Mouse (Mus musculus): ENCODE measurements around the gene Gm49368. TPM values are rescaled to one million over a fixed set of nuclear protein-coding genes. Genes with fewer than 3 reads are reported as not detected.
A peak's percentile ranks its signal among the peaks of the same experiment; 100 is the strongest.
"Not testable (repeated sequence)": the region's sequence is repeated elsewhere in the genome, so short reads cannot be mapped to it uniquely, and the experiment has no call there.

The Gm49368 gene
- polyA plus RNA-seq (2012; rRNA removed) = 0.05 and 0.09 TPM in 2 replicates

GRCm38 (mm10) chr7:128062456-128062855 lies at the start of gene Gm49368, which contains the start of gene Itgam:
Gene Gm49368 (plus strand): TSS chr7:128062683.
Gene Itgam (plus strand): TSS chr7:128062640.
- Histone ChIP-seq H3K36me3 (ENCODE audit: control insufficient read depth, insufficient read depth, low read length) (no peaks in the 10 kb centered on the region), H3K4me3 (ENCODE audit: low read depth, low read length) (no peak within 1 kb of the TSS; the same call in 1 of the 2 replicates), H3K4me1 (ENCODE audit: control insufficient read depth, insufficient read depth, insufficient read length, low read length) (peaks cover 16% of the 10 kb centered on the region), H3K27ac (ENCODE audit: insufficient read depth, low read depth, low read length) (0 out of 2 replicates have a peak within 1 kb of the TSS, but pooled peaks have one; percentile 29), H3K27me3 (ENCODE audit: control insufficient read depth, insufficient read depth, low read length) (no peaks in the 10 kb centered on the region)
- WGBS = 74% methylated on average over 7 of the region's 7 CpGs
- TF ChIP-seq CTCF (IDR thresholded peaks at IDR 0.05; ENCODE audit: extremely low read depth, insufficient read length, insufficient replicate concordance, low read depth, low read length) (no peak), POLR2A (IDR thresholded peaks at IDR 0.05; ENCODE audit: low read depth, low read length) (no peak)

- Histone ChIP-seq H3K36me3 (ENCODE audit: control insufficient read depth, insufficient read depth, low read length) (peaks cover 12% of the 10 kb centered on the region), H3K27ac (ENCODE audit: insufficient read depth, low read depth, low read length) (no peak overlapping the region), H3K4me1 (ENCODE audit: control insufficient read depth, insufficient read depth, insufficient read length, low read length) (peaks cover 2% of the 10 kb centered on the region; the same call in 1 of the 2 replicates), H3K4me3 (ENCODE audit: low read depth, low read length) (no peak overlapping the region), H3K27me3 (ENCODE audit: control insufficient read depth, insufficient read depth, low read length) (no peaks in the 10 kb centered on the region)
- no peak for TF ChIP-seq CTCF (IDR thresholded peaks at IDR 0.05; ENCODE audit: extremely low read depth, insufficient read length, insufficient replicate concordance, low read depth, low read length)
- no peak for TF ChIP-seq POLR2A (IDR thresholded peaks at IDR 0.05; ENCODE audit: low read depth, low read length)
- 93% methylated on average over 13 of the region's 13 CpGs for WGBS
Observed at GRCm38 (mm10) chr7:128013116-128013515, 49.4 kb upstream of the Gm49368 start.

- H3K4me3 ChIP-seq (ENCODE audit: low read depth, low read length); H3K27me3 ChIP-seq (ENCODE audit: control insufficient read depth, insufficient read depth, low read length); H3K4me1 ChIP-seq (ENCODE audit: control insufficient read depth, insufficient read depth, insufficient read length, low read length); H3K36me3 ChIP-seq (ENCODE audit: control insufficient read depth, insufficient read depth, low read length); H3K27ac ChIP-seq (ENCODE audit: insufficient read depth, low read depth, low read length): not testable (repeated sequence)
- 32% methylated on average over 5 of the region's 5 CpGs for WGBS
Observed at GRCm38 (mm10) chr7:128016134-128016533, 46.3 kb upstream of the Gm49368 start.

GRCm38 (mm10) chr7:128016650-128017049 lies 45.8 kb upstream of the Gm49368 start:
- H3K4me3 ChIP-seq (ENCODE audit: low read depth, low read length) = no peak overlapping the region
- WGBS = 78% methylated on average over 6 of the region's 6 CpGs
- H3K4me1 ChIP-seq (ENCODE audit: control insufficient read depth, insufficient read depth, insufficient read length, low read length) = peaks cover 5% of the 10 kb centered on the region; the same call in 1 of the 2 replicates
- no peak for TF ChIP-seq CTCF (IDR thresholded peaks at IDR 0.05; ENCODE audit: extremely low read depth, insufficient read length, insufficient replicate concordance, low read depth, low read length)
- no peak for TF ChIP-seq POLR2A (IDR thresholded peaks at IDR 0.05; ENCODE audit: low read depth, low read length)
- H3K36me3 ChIP-seq (ENCODE audit: control insufficient read depth, insufficient read depth, low read length) = no peaks in the 10 kb centered on the region
- no peaks in the 10 kb centered on the region for H3K27me3 ChIP-seq (ENCODE audit: control insufficient read depth, insufficient read depth, low read length)
- H3K27ac ChIP-seq (ENCODE audit: insufficient read depth, low read depth, low read length) = no peak overlapping the region

GRCm38 (mm10) chr7:128018275-128018674 lies 44.2 kb upstream of the Gm49368 start:
- TF ChIP-seq CTCF (IDR thresholded peaks at IDR 0.05; ENCODE audit: extremely low read depth, insufficient read length, insufficient replicate concordance, low read depth, low read length) (no peak), POLR2A (IDR thresholded peaks at IDR 0.05; ENCODE audit: low read depth, low read length) (no peak)
- H3K4me3 ChIP-seq (ENCODE audit: low read depth, low read length) = no peak overlapping the region
- WGBS = 91% methylated on average over 3 of the region's 3 CpGs

GRCm38 (mm10) chr7:128019187-128019586 lies 43.3 kb upstream of the Gm49368 start:
- TF ChIP-seq CTCF (IDR thresholded peaks at IDR 0.05; ENCODE audit: extremely low read depth, insufficient read length, insufficient replicate concordance, low read depth, low read length) = no peak
- TF ChIP-seq POLR2A (IDR thresholded peaks at IDR 0.05; ENCODE audit: low read depth, low read length) = no peak
- Histone ChIP-seq H3K4me3 (ENCODE audit: low read depth, low read length) (no peak overlapping the region), H3K27me3 (ENCODE audit: control insufficient read depth, insufficient read depth, low read length) (no peaks in the 10 kb centered on the region), H3K36me3 (ENCODE audit: control insufficient read depth, insufficient read depth, low read length) (no peaks in the 10 kb centered on the region), H3K27ac (ENCODE audit: insufficient read depth, low read depth, low read length) (no peak overlapping the region), H3K4me1 (ENCODE audit: control insufficient read depth, insufficient read depth, insufficient read length, low read length) (peaks cover 5% of the 10 kb centered on the region; the same call in 1 of the 2 replicates)
- WGBS = 29% methylated on average over 2 of the region's 2 CpGs

More at GRCm38 (mm10) chr7:128018275-128018674, 44.2 kb upstream of the Gm49368 start:
- Histone ChIP-seq H3K36me3 (ENCODE audit: control insufficient read depth, insufficient read depth, low read length) (no peaks in the 10 kb centered on the region), H3K4me1 (ENCODE audit: control insufficient read depth, insufficient read depth, insufficient read length, low read length) (peaks cover 5% of the 10 kb centered on the region; the same call in 1 of the 2 replicates), H3K27me3 (ENCODE audit: control insufficient read depth, insufficient read depth, low read length) (no peaks in the 10 kb centered on the region), H3K27ac (ENCODE audit: insufficient read depth, low read depth, low read length) (no peak overlapping the region)

GRCm38 (mm10) chr7:128022974-128023373 lies 39.5 kb upstream of the Gm49368 start:
- WGBS = 70% methylated on average over 8 of the region's 8 CpGs
- Histone ChIP-seq H3K27ac (ENCODE audit: insufficient read depth, low read depth, low read length) (no peak overlapping the region), H3K36me3 (ENCODE audit: control insufficient read depth, insufficient read depth, low read length) (no peaks in the 10 kb centered on the region), H3K4me1 (ENCODE audit: control insufficient read depth, insufficient read depth, insufficient read length, low read length) (peaks cover 3% of the 10 kb centered on the region; the same call in 1 of the 2 replicates), H3K27me3 (ENCODE audit: control insufficient read depth, insufficient read depth, low read length) (no peaks in the 10 kb centered on the region), H3K4me3 (ENCODE audit: low read depth, low read length) (no peak overlapping the region)
- TF ChIP-seq POLR2A (IDR thresholded peaks at IDR 0.05; ENCODE audit: low read depth, low read length) = no peak
- TF ChIP-seq CTCF (IDR thresholded peaks at IDR 0.05; ENCODE audit: extremely low read depth, insufficient read length, insufficient replicate concordance, low read depth, low read length) = peak; percentile 53; the same call in 1 of the 2 replicates

All from small intestine, adult 2 months (tissue).